Mouse (Mus musculus) lung, postnatal 4 days (tissue): ENCODE data around the gene Gspt1.

Experiments
- DNase-seq, 2 experiments: peaks; one replicate each; pipeline ENCODE4 v3.0.0; 2021

The Gspt1 gene

GRCm38 (mm10) chr16:11202571-11203554, 51.3 kb downstream of the Gspt1 start, which contains the start of gene Rsl1d1:
Gene Rsl1d1, minus strand, starts transcription at chr16:11203331.
- peak; percentile 93 for DNase-seq

DNA sequence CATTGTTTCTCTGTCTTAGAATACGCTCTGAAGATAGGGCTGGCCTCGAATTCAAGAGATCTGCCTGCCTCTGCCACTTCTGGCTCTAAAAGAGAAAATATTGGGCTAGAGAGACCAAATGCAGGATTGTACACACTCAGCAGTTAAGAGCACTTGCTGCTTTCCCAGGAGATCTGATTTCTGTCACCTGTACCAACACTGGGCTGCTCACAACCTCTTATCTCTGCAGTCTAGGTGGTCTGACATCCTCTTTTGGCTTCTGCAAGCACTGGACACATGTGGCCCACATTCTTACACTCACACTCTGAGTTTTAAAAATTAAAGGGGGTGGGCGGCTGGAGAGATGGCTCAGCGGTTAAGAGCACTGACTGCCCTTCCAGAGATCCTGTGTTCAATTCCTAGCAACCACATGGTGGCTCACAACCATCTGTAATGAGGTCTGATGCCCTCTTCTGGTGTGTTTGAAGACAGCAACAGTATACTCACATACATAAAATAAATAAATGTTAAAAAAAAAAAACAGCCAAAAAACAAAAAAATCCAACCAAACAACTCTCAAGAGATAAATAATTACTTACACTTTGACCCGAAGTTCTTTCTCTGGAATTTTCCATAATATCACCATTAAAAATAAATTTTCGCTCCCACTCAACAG, 52.3 kb downstream of the Gspt1 start:
- no peak for DNase-seq

- DNase-seq: no peak
These were observed 53.9 kb downstream of the Gspt1 start for GRCm38 (mm10) chr16:11200247-11200646.

DNA sequence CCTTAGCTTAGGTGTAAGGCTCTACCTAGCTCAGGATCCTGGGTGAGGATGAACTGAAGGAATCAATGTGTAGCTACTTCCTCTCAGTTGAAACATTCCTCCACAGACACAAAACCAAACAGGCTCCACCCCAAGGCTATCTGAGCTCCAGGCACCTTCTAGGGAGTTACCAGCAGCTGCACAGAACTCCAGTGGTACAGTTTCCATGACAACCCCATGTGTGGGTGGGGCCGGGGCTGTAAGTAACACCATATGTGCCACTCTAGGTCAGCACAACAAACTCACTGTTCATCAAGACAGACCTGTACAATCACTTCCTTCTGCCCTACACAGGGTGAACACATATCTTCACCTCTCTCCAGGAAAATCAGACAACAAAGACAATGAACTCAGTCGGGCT, 55.7 kb downstream of the Gspt1 start:
- no peak for DNase-seq

DNA sequence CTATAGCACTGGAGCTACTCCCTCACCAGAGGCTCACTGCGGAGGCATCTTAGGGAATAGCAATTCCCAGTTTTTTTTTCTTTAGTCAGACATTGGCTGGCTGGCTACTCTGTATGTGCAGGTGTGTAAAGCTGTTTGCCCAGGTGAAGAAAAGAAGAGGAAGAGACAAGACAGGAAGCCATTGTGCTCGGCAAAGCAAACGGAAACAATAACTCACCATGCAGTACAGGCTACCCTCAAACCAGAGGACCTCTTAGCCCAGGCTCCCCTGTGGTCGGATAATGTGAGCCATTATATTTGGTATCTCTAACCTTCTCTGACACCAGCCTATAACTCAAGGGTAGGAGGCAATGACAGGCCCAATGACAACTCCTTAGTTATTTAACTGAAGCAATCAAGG, 57.1 kb downstream of the Gspt1 start:
- no peak for DNase-seq

- no peak for DNase-seq
These were observed 60.9 kb downstream of the Gspt1 start for GRCm38 (mm10) chr16:11193231-11193630.

- no peak for DNase-seq
These were observed 64.0 kb downstream of the Gspt1 start for GRCm38 (mm10) chr16:11190150-11190549.

- DNase-seq: no peak
These were observed 76.7 kb downstream of the Gspt1 start for GRCm38 (mm10) chr16:11177404-11177803.

DNA sequence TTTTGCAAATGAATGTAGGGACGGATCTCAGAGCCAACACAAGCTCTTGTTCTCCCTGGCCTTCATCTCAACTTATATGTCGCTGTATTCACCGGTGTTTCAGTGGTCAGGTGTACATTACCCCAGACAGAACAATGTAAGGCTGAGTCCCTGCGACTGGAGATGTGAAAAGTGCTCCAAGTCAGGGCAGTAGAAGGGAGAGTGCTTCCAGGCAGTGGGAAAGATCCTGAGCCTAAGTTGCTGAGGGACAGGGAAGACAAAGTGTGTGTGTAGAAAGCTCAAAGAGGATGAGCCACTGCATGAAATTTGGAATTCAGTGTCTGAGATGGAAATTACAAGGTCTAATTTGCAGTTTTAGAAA, 77.3 kb downstream of the Gspt1 start:
- no peak for DNase-seq

DNA sequence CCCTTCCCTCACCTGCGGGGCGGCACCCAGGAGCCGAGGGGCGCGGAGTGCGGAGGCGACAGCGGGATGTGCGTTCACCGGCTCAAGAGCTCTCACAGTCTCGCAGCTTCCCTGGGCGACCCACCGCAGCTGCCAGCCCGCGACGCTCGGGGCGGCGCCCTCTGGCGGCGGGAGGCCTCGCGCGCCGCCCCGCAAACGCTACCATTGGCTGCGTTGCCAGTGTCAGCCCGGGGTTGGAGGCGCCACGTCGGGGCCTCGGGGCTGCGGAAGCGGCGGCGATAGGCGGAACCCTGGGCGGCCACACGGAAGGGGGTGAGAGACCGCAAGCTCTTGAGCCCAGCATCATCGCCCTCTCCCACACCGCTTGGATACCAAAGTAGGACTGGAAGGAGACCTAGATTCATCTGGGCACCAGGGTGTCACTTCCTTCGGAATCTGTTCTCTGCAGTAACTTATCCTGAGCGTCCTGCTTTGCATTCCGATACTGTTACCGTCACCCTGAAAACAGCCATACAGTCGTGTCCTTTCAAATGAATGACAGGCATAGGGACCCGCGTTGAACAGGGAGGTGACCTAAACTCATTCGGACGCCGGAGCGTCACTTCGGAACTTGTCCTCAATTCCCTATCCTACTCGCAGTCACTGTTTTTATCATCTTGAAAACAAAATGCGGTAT, 77.8 kb downstream of the Gspt1 start, which contains the start of gene Zc3h7a:
Gene Zc3h7a, minus strand, starts transcription at position 186 of the 676 bp plus-strand sequence.
- peak; percentile 94 to 95 for DNase-seq

DNA sequence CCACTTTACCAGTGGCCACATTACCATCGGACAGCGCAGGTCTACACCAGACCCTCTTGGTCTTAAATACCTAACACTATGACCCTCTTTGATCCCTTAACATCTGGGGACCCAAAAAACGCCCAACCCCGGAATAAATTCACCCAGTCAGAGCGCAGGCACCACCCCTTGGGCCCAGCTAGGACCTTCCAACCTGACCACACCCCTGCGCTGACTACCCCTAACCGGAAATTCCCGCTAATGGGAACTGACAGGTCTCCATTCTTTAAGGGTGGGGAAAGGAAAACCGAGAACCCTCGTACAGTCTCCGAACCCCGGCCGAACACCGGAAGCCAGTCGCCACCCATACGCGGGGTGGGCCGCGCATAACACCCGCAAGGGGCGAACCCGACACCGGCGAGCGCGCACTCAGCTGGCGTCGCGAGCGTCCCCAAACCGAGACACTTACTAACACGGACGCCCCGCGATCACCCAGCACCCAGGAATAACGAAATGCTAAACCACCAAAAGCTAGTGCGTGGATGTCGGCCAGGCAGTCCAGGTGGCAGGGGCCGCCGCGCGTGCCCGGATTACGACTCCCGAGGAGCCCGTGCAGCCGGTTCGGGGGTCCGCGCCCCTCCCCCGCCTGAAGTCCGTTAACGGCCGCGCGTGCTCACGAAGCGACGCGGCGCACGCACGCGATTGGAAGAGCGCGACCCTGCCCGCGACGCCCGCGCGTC, 78.5 kb downstream of the Gspt1 start:
- DNase-seq: peak; percentile 76 to 78

DNA sequence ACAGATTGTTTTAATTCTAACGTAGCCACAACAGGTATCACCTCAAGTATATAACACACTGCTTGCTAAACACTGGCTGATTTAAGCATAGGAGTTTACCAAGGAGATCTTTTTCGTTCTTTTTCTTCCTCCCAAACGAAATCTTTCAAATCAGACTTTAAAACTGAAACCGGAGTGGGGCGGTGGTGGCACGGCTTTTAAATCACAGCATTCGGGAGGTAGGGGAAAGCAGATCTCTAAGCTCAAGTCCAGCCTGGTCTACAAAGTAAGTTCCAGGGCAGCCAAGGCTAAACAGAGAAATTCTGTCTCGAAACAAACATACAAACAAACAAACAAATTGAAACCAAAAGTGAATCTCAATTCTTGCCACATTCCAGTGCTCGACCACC, 79.0 kb downstream of the Gspt1 start:
- no peak for DNase-seq

DNA sequence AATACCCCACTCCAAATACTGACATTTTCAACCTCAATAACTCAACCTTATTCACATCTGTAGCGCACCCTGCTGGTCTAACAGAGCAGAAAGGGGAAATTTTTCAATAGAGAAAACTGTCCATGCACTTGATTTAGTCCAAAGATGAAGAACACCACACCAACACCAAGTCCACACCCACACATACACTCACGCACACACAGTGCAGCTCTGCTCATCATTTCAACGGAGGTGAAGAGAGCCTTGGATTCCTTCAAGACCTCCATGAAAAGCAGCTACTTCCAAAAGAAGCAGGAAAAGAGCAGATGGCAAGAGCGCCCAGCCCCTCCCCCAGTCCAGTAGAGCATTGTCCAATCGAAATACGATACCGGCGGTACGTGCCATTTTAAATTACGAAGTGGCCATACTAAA, 79.4 kb downstream of the Gspt1 start:
- peak; percentile 68 for DNase-seq

GRCm38 (mm10) chr16:11171679-11172078, 82.4 kb downstream of the Gspt1 start:
- no peak for DNase-seq
